Mouse (Mus musculus): Measurements from ENCODE around the gene Atxn7l2. TPM values are rescaled to one million over a fixed set of nuclear protein-coding genes. Genes with fewer than 3 reads are reported as not detected.
"Not testable (repeated sequence)": the region's sequence is repeated elsewhere in the genome, so short reads cannot be mapped to it uniquely, and the experiment has no call there.

Gene Atxn7l2
- 11.5 and 12.5 TPM in 2 replicates for polyA plus RNA-seq (2015; fragmentation: Nextera tagmentation; extraction: Ambion mirVana)

- WGBS: under 1% methylated on average over 14 of the region's 14 CpGs
- Histone ChIP-seq H3K4me3 (replicated peaks; ENCODE audit: low read length) (peak within 1 kb of the TSS; percentile 67), H3K9me3 (replicated peaks; ENCODE audit: control insufficient read depth, low read length) (no peaks in the 10 kb centered on the region), H3K27ac (ENCODE audit: low read length) (peak within 1 kb of the TSS; percentile 88), H3K36me3 (ENCODE audit: control insufficient read depth, insufficient read depth, low read length) (peaks cover 2% of the 10 kb centered on the region; the same call in 1 of the 2 replicates), H3K4me2 (ENCODE audit: low read depth, low read length) (peak within 1 kb of the TSS; percentile 93), H3K27me3 (ENCODE audit: control insufficient read depth, insufficient read depth, low read length) (no peaks in the 10 kb centered on the region), H3K9ac (ENCODE audit: low read length) (peak within 1 kb of the TSS; percentile 87), H3K4me1 (ENCODE audit: control insufficient read depth, insufficient read depth, low read length) (peaks cover 29% of the 10 kb centered on the region)
- ATAC-seq (ENCODE audit: insufficient read depth, low FRiP score): peak; percentile 72
These were observed at the start of gene Atxn7l2 for GRCm38 (mm10) chr3:108210771-108211139. Gene Atxn7l2, minus strand, starts transcription at chr3:108210934.

DNA sequence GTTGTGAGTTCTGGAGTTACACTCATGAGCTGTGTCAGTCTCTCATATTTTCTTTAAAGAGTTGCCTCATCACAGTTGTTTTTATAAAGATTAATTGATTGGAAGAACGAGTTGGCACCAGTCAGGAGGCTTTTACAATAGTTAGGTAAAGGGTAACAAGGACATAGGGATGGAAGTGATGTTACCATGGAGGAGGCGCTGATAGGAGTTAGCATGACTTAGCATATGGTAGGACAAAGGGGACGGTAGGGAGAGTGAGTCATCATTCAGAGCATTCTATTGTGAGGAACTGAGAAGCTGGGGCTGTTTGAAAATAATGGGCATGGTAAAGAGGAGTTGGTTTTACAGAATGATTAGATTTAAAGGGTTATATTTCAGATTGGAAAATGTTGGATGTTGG, 48.6 kb upstream of the Atxn7l2 start:
- H3K27me3 ChIP-seq (ENCODE audit: control insufficient read depth, insufficient read depth, low read length): no peaks in the 10 kb centered on the region
- WGBS: 62% methylated on average over 3 of the region's 3 CpGs
- no peaks in the 10 kb centered on the region for H3K9me3 ChIP-seq (replicated peaks; ENCODE audit: control insufficient read depth, low read length)
- no peak overlapping the region for H3K4me3 ChIP-seq (replicated peaks; ENCODE audit: low read length)
- peaks cover 12% of the 10 kb centered on the region for H3K4me1 ChIP-seq (ENCODE audit: control insufficient read depth, insufficient read depth, low read length)
- ATAC-seq (ENCODE audit: insufficient read depth, low FRiP score): no peak
- no peak overlapping the region for H3K27ac ChIP-seq (ENCODE audit: low read length)
- H3K9ac ChIP-seq (ENCODE audit: low read length): no peak overlapping the region
- no peak overlapping the region for H3K4me2 ChIP-seq (ENCODE audit: low read depth, low read length)
- H3K36me3 ChIP-seq (ENCODE audit: control insufficient read depth, insufficient read depth, low read length): peaks cover 4% of the 10 kb centered on the region; the same call in 1 of the 2 replicates

DNA sequence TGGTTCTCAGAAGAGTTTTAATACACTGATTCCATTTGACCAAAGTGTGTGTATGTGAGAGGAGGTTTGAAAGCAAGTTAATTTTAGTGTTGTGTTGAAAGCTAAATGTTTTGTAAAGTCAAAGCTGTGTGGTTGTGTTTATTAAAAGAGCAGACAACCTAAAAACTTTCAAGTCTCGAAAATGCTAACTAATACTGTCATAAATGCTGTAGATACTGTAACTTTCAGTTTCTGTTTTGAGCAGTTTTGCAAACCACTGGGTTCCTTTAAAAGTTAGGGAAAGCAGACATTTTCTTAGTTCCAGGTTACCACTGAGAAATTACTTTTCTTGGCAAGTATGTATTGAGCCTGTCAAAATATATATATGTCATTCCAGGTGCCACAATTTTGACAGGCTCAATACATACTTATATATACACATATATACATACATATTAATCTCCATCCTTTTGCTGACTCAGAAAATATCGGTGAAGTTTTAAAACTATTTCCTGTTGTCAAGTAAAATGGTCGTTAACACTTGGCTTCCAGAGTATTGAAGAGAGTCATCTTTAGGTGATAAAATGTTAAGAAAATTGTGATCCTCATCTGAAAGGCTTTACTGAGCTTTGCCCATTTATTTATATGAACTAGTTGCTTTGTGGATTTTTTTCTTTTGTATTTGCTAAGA, 47.2 kb upstream of the Atxn7l2 start:
- H3K4me2 ChIP-seq (ENCODE audit: low read depth, low read length): peak overlapping the region; percentile 84
- H3K9ac ChIP-seq (ENCODE audit: low read length): peak overlapping the region; percentile 91
- peaks cover 12% of the 10 kb centered on the region for H3K4me1 ChIP-seq (ENCODE audit: control insufficient read depth, insufficient read depth, low read length)
- H3K4me3 ChIP-seq (replicated peaks; ENCODE audit: low read length): peak overlapping the region; percentile 97
- H3K9me3 ChIP-seq (replicated peaks; ENCODE audit: control insufficient read depth, low read length): no peaks in the 10 kb centered on the region
- H3K36me3 ChIP-seq (ENCODE audit: control insufficient read depth, insufficient read depth, low read length): peaks cover 4% of the 10 kb centered on the region; the same call in 1 of the 2 replicates
- no peaks in the 10 kb centered on the region for H3K27me3 ChIP-seq (ENCODE audit: control insufficient read depth, insufficient read depth, low read length)
- H3K27ac ChIP-seq (ENCODE audit: low read length): no peak overlapping the region
- ATAC-seq (ENCODE audit: insufficient read depth, low FRiP score): no peak
- WGBS: 60% methylated on average over 3 of the region's 3 CpGs

DNA sequence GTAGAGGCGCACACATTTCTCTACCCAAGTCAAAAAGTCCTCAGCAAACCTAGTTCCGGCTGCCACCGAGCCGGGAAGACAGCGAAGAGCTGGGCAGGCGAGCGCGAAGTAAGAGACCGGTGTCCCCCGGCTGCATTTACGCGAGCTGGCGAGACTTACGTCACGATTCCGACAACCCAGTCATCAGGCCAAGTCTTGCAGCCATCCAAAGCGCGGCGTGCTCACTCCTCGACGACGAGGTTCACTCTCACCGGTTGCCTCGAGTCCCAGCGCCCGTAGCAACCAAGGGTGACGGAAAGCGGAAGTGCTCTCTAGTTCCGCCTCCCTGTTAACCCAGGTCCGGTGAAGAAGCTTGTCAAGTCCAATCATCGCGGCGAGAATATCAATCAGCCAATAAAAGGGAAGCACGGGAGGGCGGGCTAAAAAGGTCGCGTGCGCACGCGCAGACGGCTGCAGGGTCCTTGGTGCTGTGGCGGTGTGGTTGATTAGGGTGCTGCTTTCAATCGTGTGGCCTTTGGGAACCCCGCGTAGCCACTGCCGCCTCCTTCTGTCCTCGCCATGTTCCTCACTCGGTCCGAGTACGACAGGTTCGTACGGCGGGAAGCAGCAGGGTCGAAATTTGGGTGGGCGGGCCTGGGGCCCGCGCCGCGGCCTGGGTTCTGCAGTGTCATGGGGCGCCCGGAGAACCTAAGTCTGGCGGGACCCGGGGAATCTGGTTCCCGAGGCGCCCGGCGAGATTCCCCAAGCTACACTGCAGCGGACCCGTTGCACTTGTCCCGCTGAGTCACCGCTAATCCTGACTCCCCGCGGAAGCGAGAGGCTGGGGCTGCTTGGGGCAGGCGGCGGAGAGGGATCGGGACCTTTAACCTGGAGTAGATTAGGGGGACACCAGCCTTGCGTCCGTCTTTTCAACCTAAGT, 46.2 kb upstream of the Atxn7l2 start, which contains the start of gene Psma5:
Gene Psma5, plus strand, starts transcription at position 208 of the 919 bp plus-strand sequence.
- ATAC-seq (ENCODE audit: insufficient read depth, low FRiP score): peak; percentile 99
- peak within 1 kb of the TSS; percentile 84 for H3K4me2 ChIP-seq (ENCODE audit: low read depth, low read length)
- no peaks in the 10 kb centered on the region for H3K9me3 ChIP-seq (replicated peaks; ENCODE audit: control insufficient read depth, low read length)
- no peaks in the 10 kb centered on the region for H3K27me3 ChIP-seq (ENCODE audit: control insufficient read depth, insufficient read depth, low read length)
- WGBS: under 1% methylated on average over 79 of the region's 79 CpGs
- H3K36me3 ChIP-seq (ENCODE audit: control insufficient read depth, insufficient read depth, low read length): no peaks in the 10 kb centered on the region; the same call in 1 of the 2 replicates
- H3K27ac ChIP-seq (ENCODE audit: low read length): peak within 1 kb of the TSS; percentile 46
- peak within 1 kb of the TSS; percentile 91 for H3K9ac ChIP-seq (ENCODE audit: low read length)
- H3K4me1 ChIP-seq (ENCODE audit: control insufficient read depth, insufficient read depth, low read length): peaks cover 12% of the 10 kb centered on the region
- H3K4me3 ChIP-seq (replicated peaks; ENCODE audit: low read length): peak within 1 kb of the TSS; percentile 97

- Histone ChIP-seq H3K4me3 (replicated peaks; ENCODE audit: low read length) (no peak overlapping the region), H3K9me3 (replicated peaks; ENCODE audit: control insufficient read depth, low read length) (no peaks in the 10 kb centered on the region), H3K27me3 (ENCODE audit: control insufficient read depth, insufficient read depth, low read length) (no peaks in the 10 kb centered on the region), H3K4me1 (ENCODE audit: control insufficient read depth, insufficient read depth, low read length) (no peaks in the 10 kb centered on the region), H3K4me2 (ENCODE audit: low read depth, low read length) (no peak overlapping the region), H3K36me3 (ENCODE audit: control insufficient read depth, insufficient read depth, low read length) (no peaks in the 10 kb centered on the region), H3K27ac (ENCODE audit: low read length) (no peak overlapping the region), H3K9ac (ENCODE audit: low read length) (no peak overlapping the region)
- no peak for ATAC-seq (ENCODE audit: insufficient read depth, low FRiP score)
- WGBS: 80% methylated on average over 2 of the region's 2 CpGs
These were observed 36.1 kb upstream of the Atxn7l2 start for GRCm38 (mm10) chr3:108246857-108247256.

DNA sequence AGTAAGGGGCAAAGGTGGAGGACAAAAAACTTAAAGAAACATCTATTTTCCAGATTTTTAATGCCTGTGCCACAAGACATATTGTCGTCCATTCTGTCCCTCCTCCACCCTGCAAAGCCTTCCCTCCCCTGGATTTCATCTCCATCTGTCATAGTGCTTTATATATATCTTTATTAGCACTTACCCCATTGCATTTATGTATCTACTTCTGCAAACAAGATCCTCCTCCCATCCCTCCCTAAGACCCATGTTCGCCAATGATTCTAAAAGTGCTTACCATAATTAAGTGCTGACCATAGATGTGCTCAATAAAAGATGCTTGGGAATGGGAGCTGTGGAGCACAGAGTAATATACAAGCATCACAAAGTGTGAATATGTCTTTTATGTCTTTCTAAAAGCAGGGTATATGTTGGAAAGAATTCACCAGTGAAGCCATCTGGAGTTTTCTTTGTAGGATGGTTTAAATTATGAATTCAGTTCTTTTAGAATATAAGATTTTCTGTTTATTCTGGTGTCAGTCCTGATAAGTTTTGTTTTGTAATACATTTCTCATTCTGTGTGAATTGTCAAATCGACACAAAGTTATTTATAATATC, 30.6 kb upstream of the Atxn7l2 start:
- no peaks in the 10 kb centered on the region for H3K9me3 ChIP-seq (replicated peaks; ENCODE audit: control insufficient read depth, low read length)
- H3K36me3 ChIP-seq (ENCODE audit: control insufficient read depth, insufficient read depth, low read length): no peaks in the 10 kb centered on the region
- H3K9ac ChIP-seq (ENCODE audit: low read length): no peak overlapping the region
- H3K4me3 ChIP-seq (replicated peaks; ENCODE audit: low read length): no peak overlapping the region
- 85% methylated on average over 3 of the region's 3 CpGs for WGBS
- ATAC-seq (ENCODE audit: insufficient read depth, low FRiP score): no peak
- H3K4me1 ChIP-seq (ENCODE audit: control insufficient read depth, insufficient read depth, low read length): no peaks in the 10 kb centered on the region
- H3K4me2 ChIP-seq (ENCODE audit: low read depth, low read length): no peak overlapping the region
- H3K27me3 ChIP-seq (ENCODE audit: control insufficient read depth, insufficient read depth, low read length): no peaks in the 10 kb centered on the region
- H3K27ac ChIP-seq (ENCODE audit: low read length): no peak overlapping the region

- not testable (repeated sequence) for H3K36me3 ChIP-seq (ENCODE audit: control insufficient read depth, insufficient read depth, low read length); ATAC-seq (ENCODE audit: insufficient read depth, low FRiP score); H3K27ac ChIP-seq (ENCODE audit: low read length); H3K9ac ChIP-seq (ENCODE audit: low read length); H3K4me3 ChIP-seq (replicated peaks; ENCODE audit: low read length); H3K27me3 ChIP-seq (ENCODE audit: control insufficient read depth, insufficient read depth, low read length); H3K4me1 ChIP-seq (ENCODE audit: control insufficient read depth, insufficient read depth, low read length); H3K4me2 ChIP-seq (ENCODE audit: low read depth, low read length); H3K9me3 ChIP-seq (replicated peaks; ENCODE audit: control insufficient read depth, low read length)
- 82% methylated on average over 4 of the region's 4 CpGs for WGBS
These were observed 26.9 kb upstream of the Atxn7l2 start for GRCm38 (mm10) chr3:108237474-108238102.

GRCm38 (mm10) chr3:108231646-108232045, 20.9 kb upstream of the Atxn7l2 start:
- no peak overlapping the region for H3K4me2 ChIP-seq (ENCODE audit: low read depth, low read length)
- H3K4me1 ChIP-seq (ENCODE audit: control insufficient read depth, insufficient read depth, low read length): no peaks in the 10 kb centered on the region
- no peaks in the 10 kb centered on the region for H3K9me3 ChIP-seq (replicated peaks; ENCODE audit: control insufficient read depth, low read length)
- 0 out of 2 replicates have a peak, but pooled peaks cover 9% of the 10 kb centered on the region for H3K27me3 ChIP-seq (ENCODE audit: control insufficient read depth, insufficient read depth, low read length)
- no peak for ATAC-seq (ENCODE audit: insufficient read depth, low FRiP score)
- no peak overlapping the region for H3K9ac ChIP-seq (ENCODE audit: low read length)
- no peak overlapping the region for H3K27ac ChIP-seq (ENCODE audit: low read length)
- H3K36me3 ChIP-seq (ENCODE audit: control insufficient read depth, insufficient read depth, low read length): no peaks in the 10 kb centered on the region
- no peak overlapping the region for H3K4me3 ChIP-seq (replicated peaks; ENCODE audit: low read length)
- 79% methylated on average over 4 of the region's 4 CpGs for WGBS
